Mouse (Mus musculus) liver, embryonic 13.5 days (tissue): ENCODE data around the gene Gnb4. TPM values are rescaled to one million over a fixed set of nuclear protein-coding genes. Genes with fewer than 3 reads are reported as not detected.

ENCODE experiments used
- ATAC-seq: fragments of 200-750 bp; cut with Nextera tagmentation; 2 replicates; pipeline ENCODE4 v1.8.0; 2017; ENCODE audit warnings: low read depth, mild to moderate bottlenecking, moderate number of reproducible peaks, moderate library complexity
- DNase-seq: peaks from one replicate; pipeline ENCODE4 v3.0.0; 2022
- H3K27ac ChIP-seq: fragments of 300-500 bp; sonication (generic); 2 replicates; pipeline ENCODE4 v1.5.1; 2015; ENCODE audit warnings: moderate library complexity, mild to moderate bottlenecking, inconsistent platforms
- H3K27me3 ChIP-seq: fragments of 300-500 bp; sonication (generic); 2 replicates; pipeline ENCODE4 v1.6.1; 2015; ENCODE audit warnings: mild to moderate bottlenecking, inconsistent platforms
- H3K36me3 ChIP-seq: fragments of 300-500 bp; sonication (generic); 2 replicates; pipeline ENCODE4 v1.6.1; 2015; ENCODE audit warnings: mild to moderate bottlenecking, inconsistent platforms
- H3K4me1 ChIP-seq: fragments of 300-500 bp; sonication (generic); replicated peaks from 2 replicates; pipeline ENCODE4 v1.6.1; 2015; ENCODE audit warnings: inconsistent platforms
- H3K4me2 ChIP-seq: fragments of 300-500 bp; sonication (generic); 2 replicates; pipeline ENCODE4 v1.6.1; 2015; ENCODE audit warnings: inconsistent platforms, mild to moderate bottlenecking, moderate library complexity
- H3K4me3 ChIP-seq: fragments of 300-500 bp; sonication (generic); replicated peaks from 2 replicates; pipeline ENCODE4 v1.5.1; 2015; ENCODE audit warnings: mild to moderate bottlenecking, inconsistent platforms
- H3K9ac ChIP-seq: fragments of 300-500 bp; sonication (generic); 2 replicates; pipeline ENCODE4 v1.6.1; 2015; ENCODE audit warnings: mild to moderate bottlenecking, inconsistent platforms
- H3K9me3 ChIP-seq: fragments of 300-500 bp; sonication (generic); replicated peaks from 2 replicates; pipeline ENCODE4 v1.6.1; 2016; ENCODE audit warnings: inconsistent platforms
- WGBS: fragments of 180-500 bp; shearing (Covaris S2); methylation state at CpG from one replicate; pipeline ENCODE4 v1.1.7; 2015; ENCODE audit not compliant: insufficient replicate concordance; 5-methylcytosine and 5-hydroxymethylcytosine counted together
- polyA plus RNA-seq: library from polyadenylated mRNA; unstranded; fragments of >200 nt; fragmentation: Nextera tagmentation; extraction: Ambion mirVana; gene quantifications from 2 replicates; pipeline ENCODE4 v1.2.1, GENCODE M21; 2015

Gene Gnb4
- polyA plus RNA-seq, 1 experiment from 2014 or later = 12.2 TPM

DNA sequence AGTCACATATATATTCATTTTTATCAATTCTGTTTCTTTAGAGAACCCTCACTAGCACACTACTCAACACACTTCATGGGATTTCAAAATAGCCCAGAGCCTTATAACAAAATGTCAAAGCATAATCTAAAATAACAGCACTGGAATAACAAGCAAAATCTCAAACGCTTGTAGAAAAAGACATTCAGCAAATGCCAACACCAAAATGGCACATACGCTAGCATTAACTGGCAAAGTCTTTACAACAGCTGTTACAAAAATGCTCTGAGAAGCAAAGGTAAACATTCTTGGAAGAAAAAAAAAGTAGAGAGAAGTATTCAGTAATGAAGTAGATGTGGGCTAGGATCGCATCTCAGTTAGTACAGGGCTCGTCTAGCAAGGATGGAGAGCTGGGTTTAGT lies 30.5 kb upstream of the Gnb4 start:
- 84% methylated on average over 4 of the region's 4 CpGs for whole genome bisulfite sequencing
- Histone ChIP-seq H3K4me2 (no peak overlapping the region), H3K4me3 (no peak overlapping the region), H3K36me3 (no peaks in the 10 kb centered on the region), H3K27ac (no peak overlapping the region), H3K9me3 (no peaks in the 10 kb centered on the region), H3K27me3 (no peaks in the 10 kb centered on the region), H3K9ac (no peak overlapping the region), H3K4me1 (no peaks in the 10 kb centered on the region)
- no peak for ATAC-seq
- DNase-seq = no peak

DNA sequence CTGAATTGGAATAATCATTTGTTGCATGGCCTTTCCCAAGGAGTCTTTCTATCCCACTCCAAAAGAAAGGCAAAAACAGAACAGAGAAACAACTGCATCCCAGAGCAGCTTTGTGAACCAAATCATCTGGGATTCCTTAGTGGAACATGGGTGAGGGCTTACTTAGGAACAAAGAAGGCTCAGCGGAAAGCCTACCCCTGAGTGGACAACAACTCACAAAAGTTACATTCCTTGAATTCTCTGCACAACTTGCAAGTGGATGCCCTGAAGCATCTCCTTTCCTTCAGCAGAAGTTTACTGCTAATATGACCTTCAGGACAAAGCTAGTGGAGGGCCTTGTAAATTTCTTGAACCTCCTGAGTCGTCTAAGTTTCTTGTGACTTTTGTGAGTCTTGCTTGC lies 28.4 kb upstream of the Gnb4 start:
- Histone ChIP-seq H3K27me3 (no peaks in the 10 kb centered on the region), H3K4me2 (no peak overlapping the region), H3K4me3 (no peak overlapping the region), H3K4me1 (no peaks in the 10 kb centered on the region), H3K27ac (no peak overlapping the region), H3K36me3 (no peaks in the 10 kb centered on the region), H3K9ac (no peak overlapping the region), H3K9me3 (no peaks in the 10 kb centered on the region)
- DNase-seq (no peak), ATAC-seq (no peak)
- 68% methylated on average over 2 of the region's 2 CpGs for WGBS

DNA sequence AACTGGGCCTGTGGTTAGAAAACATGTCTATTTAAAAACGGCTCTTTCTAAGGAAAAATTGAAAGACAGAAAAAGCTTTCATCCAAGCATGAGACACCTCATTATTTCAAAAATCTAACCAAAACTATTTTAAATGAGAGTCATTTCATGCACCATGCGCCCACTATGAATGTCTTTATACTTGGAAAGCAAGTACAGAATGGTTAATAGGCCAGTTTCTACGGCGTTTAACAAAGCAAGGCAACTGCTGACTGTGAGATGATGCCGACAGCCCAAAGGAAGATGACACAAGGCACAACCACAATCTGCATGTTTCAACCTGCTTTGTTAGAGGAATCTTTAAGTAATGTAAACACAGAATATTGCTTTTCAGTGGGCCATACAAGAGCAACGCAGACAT lies 25.7 kb upstream of the Gnb4 start:
- Histone ChIP-seq H3K36me3 (no peaks in the 10 kb centered on the region), H3K4me1 (no peaks in the 10 kb centered on the region), H3K9me3 (no peaks in the 10 kb centered on the region), H3K27ac (no peak overlapping the region), H3K4me2 (no peak overlapping the region), H3K27me3 (no peaks in the 10 kb centered on the region), H3K9ac (no peak overlapping the region), H3K4me3 (no peak overlapping the region)
- ATAC-seq = no peak
- no peak for DNase-seq
- WGBS = 74% methylated on average over 6 of the region's 6 CpGs

DNA sequence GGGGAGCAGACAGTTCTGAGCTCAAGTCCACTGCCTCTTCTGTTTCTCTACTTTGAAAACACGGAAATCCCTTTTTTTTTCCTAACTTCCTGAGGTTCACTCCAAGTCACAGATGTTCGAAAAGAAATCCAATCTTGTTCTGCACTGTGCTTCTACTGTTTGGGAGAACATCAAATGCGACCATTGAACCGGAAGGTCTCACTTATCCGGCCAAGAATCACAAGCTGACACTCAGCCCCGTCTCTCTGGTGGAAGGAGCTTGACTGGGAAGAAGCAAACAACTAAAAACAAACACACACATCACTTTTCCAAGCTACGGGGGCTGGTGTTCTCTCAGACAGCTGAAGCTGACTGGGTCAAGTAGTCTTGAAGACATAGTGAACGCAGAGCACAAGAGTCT lies 21.9 kb upstream of the Gnb4 start:
- H3K36me3 ChIP-seq = no peaks in the 10 kb centered on the region
- DNase-seq (no peak), ATAC-seq (no peak)
- H3K4me3 ChIP-seq = no peak overlapping the region
- H3K27ac ChIP-seq = no peak overlapping the region
- WGBS = 34% methylated on average over 8 of the region's 8 CpGs
- H3K9me3 ChIP-seq = no peaks in the 10 kb centered on the region
- no peaks in the 10 kb centered on the region for H3K4me1 ChIP-seq
- no peaks in the 10 kb centered on the region for H3K27me3 ChIP-seq
- H3K9ac ChIP-seq = no peak overlapping the region
- H3K4me2 ChIP-seq = no peak overlapping the region

DNA sequence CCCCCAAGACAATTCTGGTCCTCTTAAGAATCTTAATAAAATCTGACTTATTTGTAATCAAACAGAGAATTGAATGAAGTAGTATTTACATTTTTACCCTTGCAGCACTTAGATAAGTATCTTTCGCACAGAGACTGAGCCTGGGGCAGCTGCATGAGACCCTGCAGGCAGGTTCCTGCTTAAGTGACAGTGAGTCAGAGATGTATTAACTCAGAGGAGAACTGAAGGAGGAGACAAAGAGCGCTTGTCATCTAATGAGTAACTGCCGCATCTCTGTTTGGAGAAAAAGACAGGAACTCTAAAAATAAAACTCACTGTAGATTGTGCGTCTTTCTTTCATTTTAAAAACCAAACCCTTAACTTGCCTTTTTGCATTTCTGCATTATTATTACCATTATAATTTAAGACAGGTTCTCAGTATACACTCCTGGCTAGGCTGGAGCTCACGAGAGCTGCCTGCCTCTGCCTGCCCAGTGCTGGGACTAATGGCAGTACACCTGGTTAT lies 16.4 kb upstream of the Gnb4 start:
- WGBS = 44% methylated on average over 5 of the region's 5 CpGs
- Histone ChIP-seq H3K9me3 (no peaks in the 10 kb centered on the region), H3K9ac (no peak overlapping the region), H3K27ac (no peak overlapping the region), H3K4me3 (no peak overlapping the region), H3K27me3 (no peaks in the 10 kb centered on the region), H3K4me1 (no peaks in the 10 kb centered on the region), H3K36me3 (no peaks in the 10 kb centered on the region), H3K4me2 (no peak overlapping the region)
- no peak for ATAC-seq
- no peak for DNase-seq

DNA sequence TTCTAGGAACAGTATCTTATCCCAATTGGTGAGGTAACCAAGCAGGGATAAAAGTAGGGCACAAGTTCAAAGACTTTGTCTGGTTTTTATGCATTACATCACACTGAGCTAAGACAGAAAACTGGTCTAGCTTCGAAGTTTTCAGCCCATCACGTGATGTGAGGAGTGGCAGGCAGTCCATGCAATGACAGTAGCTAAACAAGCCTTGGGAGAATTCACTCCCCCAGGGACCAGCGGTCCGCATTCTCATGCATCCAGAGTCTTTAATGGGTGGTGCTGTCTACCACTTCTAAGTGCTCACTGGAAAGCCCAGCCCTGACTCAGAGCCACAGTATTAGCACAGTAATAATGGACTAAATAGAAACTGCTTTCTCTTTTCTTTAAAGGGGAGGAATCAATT lies 13.8 kb upstream of the Gnb4 start:
- Histone ChIP-seq H3K9ac (no peak overlapping the region), H3K9me3 (no peaks in the 10 kb centered on the region), H3K4me1 (no peaks in the 10 kb centered on the region), H3K4me2 (no peak overlapping the region), H3K36me3 (no peaks in the 10 kb centered on the region), H3K27me3 (no peaks in the 10 kb centered on the region), H3K27ac (no peak overlapping the region), H3K4me3 (no peak overlapping the region)
- DNase-seq = no peak
- no peak for ATAC-seq
- WGBS = 65% methylated on average over 4 of the region's 4 CpGs

DNA sequence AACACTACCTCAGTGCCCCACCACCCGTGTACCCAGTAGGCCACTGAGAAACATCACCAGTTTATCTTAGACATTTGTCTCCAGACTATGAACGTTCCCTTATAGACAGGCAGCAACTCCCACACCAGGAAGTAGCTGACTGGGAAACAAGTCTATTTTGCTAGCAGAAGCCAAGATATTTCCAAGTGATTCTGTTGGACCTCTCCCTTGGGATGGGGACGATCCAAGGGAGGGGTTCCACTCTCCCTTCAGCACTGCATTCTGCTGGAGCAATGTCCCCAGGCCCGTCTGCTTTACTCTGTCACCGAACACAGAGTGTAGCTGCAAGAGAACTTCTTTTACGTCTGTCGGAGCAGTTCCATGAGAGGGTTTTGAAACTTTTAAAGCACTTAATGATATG lies 11.8 kb upstream of the Gnb4 start:
- H3K27me3 ChIP-seq = no peaks in the 10 kb centered on the region
- H3K4me1 ChIP-seq = no peaks in the 10 kb centered on the region
- H3K36me3 ChIP-seq = no peaks in the 10 kb centered on the region
- H3K27ac ChIP-seq = no peak overlapping the region
- DNase-seq (no peak), ATAC-seq (no peak)
- no peak overlapping the region for H3K4me3 ChIP-seq
- H3K4me2 ChIP-seq = no peak overlapping the region
- H3K9me3 ChIP-seq = no peaks in the 10 kb centered on the region
- no peak overlapping the region for H3K9ac ChIP-seq
- WGBS = 60% methylated on average over 7 of the region's 7 CpGs

DNA sequence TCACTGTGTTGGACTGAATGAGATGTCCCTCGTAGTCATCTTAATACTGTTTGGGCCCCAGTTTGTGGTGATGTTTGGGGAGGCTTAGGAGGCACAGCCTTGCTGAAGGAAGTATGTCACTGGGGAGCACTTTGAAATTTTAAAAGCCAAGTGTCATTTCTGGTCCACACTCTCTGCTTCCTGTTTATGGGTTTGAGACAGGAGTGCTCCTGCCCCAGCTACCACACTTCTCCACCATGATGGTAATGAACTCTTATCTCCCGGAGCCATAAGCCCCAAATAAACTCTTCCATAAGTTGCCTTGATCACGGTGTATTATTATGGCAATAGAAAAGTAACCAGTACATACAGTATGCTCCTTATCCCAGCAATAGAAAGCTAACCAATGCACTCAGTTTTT lies 5.7 kb upstream of the Gnb4 start:
- no peak for ATAC-seq

DNA sequence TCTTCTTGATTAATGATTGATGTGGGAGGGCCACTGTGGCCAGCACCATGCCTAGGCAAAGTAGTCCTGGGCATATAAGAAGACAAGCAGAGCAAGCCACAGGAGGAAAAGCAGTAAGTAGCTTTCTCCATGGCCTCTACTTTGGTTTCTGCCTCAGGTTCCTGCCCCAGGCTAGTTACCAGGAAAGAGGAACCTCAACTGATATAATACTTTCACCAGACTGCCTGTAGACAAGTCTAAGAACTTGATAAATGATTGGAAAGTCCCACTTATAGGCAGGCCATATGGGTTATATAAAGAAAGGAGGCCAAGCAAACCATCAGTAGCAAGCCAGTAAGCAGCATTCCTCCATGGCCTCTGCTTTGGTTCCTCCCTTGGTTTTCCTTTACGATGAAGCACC lies 5.3 kb upstream of the Gnb4 start:
- Histone ChIP-seq H3K4me1 (peaks cover 6% of the 10 kb centered on the region), H3K9ac (no peak overlapping the region), H3K36me3 (no peaks in the 10 kb centered on the region), H3K27ac (no peak overlapping the region), H3K27me3 (peaks cover 9% of the 10 kb centered on the region), H3K9me3 (no peaks in the 10 kb centered on the region), H3K4me2 (no peak overlapping the region), H3K4me3 (no peak overlapping the region)
- 53% methylated on average over 1 of the region's 1 CpGs for WGBS
- DNase-seq = no peak
- ATAC-seq = no peak

More for the DNA sequence above, 5.7 kb upstream of the Gnb4 start:
- 62% methylated on average over 3 of the region's 3 CpGs for WGBS
- Histone ChIP-seq H3K4me2 (no peak overlapping the region), H3K4me3 (no peak overlapping the region), H3K27me3 (peaks cover 4% of the 10 kb centered on the region), H3K9ac (no peak overlapping the region), H3K36me3 (no peaks in the 10 kb centered on the region), H3K27ac (no peak overlapping the region), H3K9me3 (no peaks in the 10 kb centered on the region), H3K4me1 (peaks cover 2% of the 10 kb centered on the region; the same call in 1 of the 2 replicates)
- DNase-seq = no peak

DNA sequence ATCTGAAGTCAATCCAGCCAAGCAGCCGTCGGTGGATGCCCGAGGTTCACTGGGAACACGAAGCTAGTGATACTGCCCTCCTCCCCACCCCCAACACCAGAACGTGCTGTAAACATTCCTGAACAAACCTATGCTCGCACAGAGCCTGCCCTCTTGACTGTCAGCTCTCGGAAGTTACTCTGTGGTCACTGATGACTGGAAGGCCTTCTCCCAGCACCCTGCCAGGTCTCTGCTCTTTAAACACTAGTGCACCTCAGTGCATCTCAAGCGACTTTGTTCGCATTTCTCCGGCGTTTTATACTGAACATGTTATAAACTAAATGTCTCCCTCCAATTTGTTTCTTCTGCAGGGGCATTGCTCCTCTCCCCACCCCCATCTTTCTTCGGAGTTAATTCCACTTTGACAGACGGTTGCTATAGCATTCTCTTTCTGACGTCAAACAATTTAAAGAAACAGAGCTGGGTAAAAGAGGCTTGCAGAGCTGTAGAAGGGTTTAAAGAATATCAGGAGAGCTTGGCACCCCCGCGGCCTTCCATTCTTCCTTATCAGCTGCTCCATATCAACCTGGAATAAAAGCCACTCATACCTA lies 763 bp upstream of the Gnb4 start:
- peak overlapping the region; percentile 70 for H3K4me3 ChIP-seq
- H3K9me3 ChIP-seq = no peaks in the 10 kb centered on the region
- H3K4me2 ChIP-seq = peak overlapping the region; percentile 82
- no peak overlapping the region for H3K27ac ChIP-seq
- H3K36me3 ChIP-seq = no peaks in the 10 kb centered on the region
- DNase-seq (no peak), ATAC-seq (0 out of 2 replicates have a peak, but pooled peaks have one; percentile 21)
- peaks cover 15% of the 10 kb centered on the region for H3K4me1 ChIP-seq
- 26% methylated on average over 16 of the region's 16 CpGs for WGBS
- H3K9ac ChIP-seq = peak overlapping the region; percentile 70
- H3K27me3 ChIP-seq = peaks cover 11% of the 10 kb centered on the region

DNA sequence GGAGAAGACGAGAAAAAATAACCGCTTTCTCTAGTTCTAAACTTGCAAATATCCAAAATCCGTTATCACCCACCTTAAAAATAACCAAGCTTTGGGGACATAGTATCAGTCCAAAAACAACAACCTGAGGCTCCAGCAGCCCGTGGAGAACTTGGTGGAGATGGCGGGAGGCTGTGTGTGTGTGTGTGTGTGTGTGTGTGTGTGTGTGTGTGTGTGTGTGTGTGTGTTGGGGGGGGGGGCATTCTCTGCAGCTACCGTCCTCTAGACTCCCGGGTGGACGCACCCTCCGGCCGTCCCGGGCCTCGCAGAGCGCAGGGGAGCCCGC lies 417 bp downstream of the Gnb4 start:
- Histone ChIP-seq H3K4me3 (peak overlapping the region; percentile 70), H3K9ac (peak overlapping the region; percentile 70), H3K9me3 (no peaks in the 10 kb centered on the region), H3K4me2 (peak overlapping the region; percentile 82), H3K36me3 (no peaks in the 10 kb centered on the region), H3K27me3 (peaks cover 11% of the 10 kb centered on the region), H3K27ac (no peak overlapping the region), H3K4me1 (peaks cover 15% of the 10 kb centered on the region)
- DNase-seq (no peak), ATAC-seq (peak; percentile 32; the same call in 1 of the 2 replicates)
- WGBS = 4% methylated on average over 13 of the region's 14 CpGs

DNA sequence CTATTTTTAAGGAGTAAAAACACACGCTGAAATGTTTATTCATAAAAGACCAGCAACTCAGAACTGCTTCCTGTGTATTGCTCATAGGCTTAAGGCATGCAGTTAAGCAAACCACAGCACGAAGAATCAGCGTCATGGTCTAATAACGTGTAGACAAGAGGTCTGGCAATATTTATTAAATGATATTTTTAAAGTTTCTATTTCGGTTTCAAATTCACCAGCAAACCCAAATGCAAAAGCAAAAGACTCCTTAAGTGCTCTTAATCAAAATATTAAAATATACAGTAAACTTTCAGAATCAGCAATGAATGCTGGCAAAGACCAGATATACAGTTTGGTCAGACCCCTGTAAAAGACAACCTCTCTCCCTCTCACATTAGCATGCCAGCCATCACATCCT lies 1.0 kb downstream of the Gnb4 start:
- peak overlapping the region; percentile 82 for H3K4me2 ChIP-seq
- ATAC-seq (no peak), DNase-seq (no peak)
- peaks cover 15% of the 10 kb centered on the region for H3K4me1 ChIP-seq
- H3K27me3 ChIP-seq = peaks cover 11% of the 10 kb centered on the region
- 44% methylated on average over 5 of the region's 5 CpGs for WGBS
- H3K9ac ChIP-seq = no peak overlapping the region
- H3K9me3 ChIP-seq = no peaks in the 10 kb centered on the region
- H3K4me3 ChIP-seq = peak overlapping the region; percentile 70
- no peak overlapping the region for H3K27ac ChIP-seq
- H3K36me3 ChIP-seq = no peaks in the 10 kb centered on the region
